Mouse (Mus musculus): ENCODE data around the gene Fancg.

Gene Fancg

GRCm38 (mm10) chr4:43033481-43033880, 23.2 kb upstream of the Fancg start:
- no peak for DNase-seq (ENCODE audit: low read depth, low spot score)

- DNase-seq (ENCODE audit: low read depth, low spot score) = no peak
These were observed 22.2 kb upstream of the Fancg start for GRCm38 (mm10) chr4:43032501-43032900.

GRCm38 (mm10) chr4:43031237-43031995, 21.1 kb upstream of the Fancg start, which contains the start of gene Stoml2:
Gene Stoml2, minus strand, starts transcription at chr4:43031710.
- DNase-seq (ENCODE audit: low read depth, low spot score) = peak; percentile 96

GRCm38 (mm10) chr4:43030780-43031230, 20.5 kb upstream of the Fancg start:
- peak; percentile 44 for DNase-seq (ENCODE audit: low read depth, low spot score)

GRCm38 (mm10) chr4:43030352-43030751, 20.0 kb upstream of the Fancg start:
- DNase-seq (ENCODE audit: low read depth, low spot score) = no peak

- DNase-seq (ENCODE audit: low read depth, low spot score) = no peak
These were observed 19.4 kb upstream of the Fancg start for GRCm38 (mm10) chr4:43029749-43030148.

- no peak for DNase-seq (ENCODE audit: low read depth, low spot score)
These were observed 18.8 kb upstream of the Fancg start for GRCm38 (mm10) chr4:43029121-43029520.

GRCm38 (mm10) chr4:43025084-43025960, 15.0 kb upstream of the Fancg start, which contains the start of gene Pigo:
Gene Pigo, minus strand, starts transcription at chr4:43025819.
- DNase-seq (ENCODE audit: low read depth, low spot score) = peak; percentile 94

GRCm38 (mm10) chr4:43024673-43025072, 14.4 kb upstream of the Fancg start:
- no peak for DNase-seq (ENCODE audit: low read depth, low spot score)

- DNase-seq (ENCODE audit: low read depth, low spot score) = peak; percentile 22
These were observed 11.0 kb upstream of the Fancg start for GRCm38 (mm10) chr4:43021341-43021740.

GRCm38 (mm10) chr4:43020876-43021275, 10.6 kb upstream of the Fancg start:
- DNase-seq (ENCODE audit: low read depth, low spot score) = no peak

GRCm38 (mm10) chr4:43019641-43020465, 9.5 kb upstream of the Fancg start:
- DNase-seq (ENCODE audit: low read depth, low spot score) = no peak

GRCm38 (mm10) chr4:43019176-43019575, 8.9 kb upstream of the Fancg start:
- no peak for DNase-seq (ENCODE audit: low read depth, low spot score)

GRCm38 (mm10) chr4:43018156-43018555, 7.8 kb upstream of the Fancg start:
- peak; percentile 50 for DNase-seq (ENCODE audit: low read depth, low spot score)

- DNase-seq (ENCODE audit: low read depth, low spot score) = no peak
These were observed 1.8 kb upstream of the Fancg start for GRCm38 (mm10) chr4:43012091-43012490.

GRCm38 (mm10) chr4:43005765-43006164, 4.5 kb downstream of the Fancg start:
- DNase-seq (ENCODE audit: low read depth, low spot score) = peak; percentile 86

- no peak for DNase-seq (ENCODE audit: low read depth, low spot score)
These were observed 5.4 kb downstream of the Fancg start for GRCm38 (mm10) chr4:43004951-43005350.

- no peak for DNase-seq (ENCODE audit: low read depth, low spot score)
These were observed 7.4 kb downstream of the Fancg start for GRCm38 (mm10) chr4:43002756-43003439.

- no peak for DNase-seq (ENCODE audit: low read depth, low spot score)
These were observed 9.0 kb downstream of the Fancg start for GRCm38 (mm10) chr4:43001272-43001671.

GRCm38 (mm10) chr4:43000141-43000986, 9.9 kb downstream of the Fancg start, which contains the start of gene Vcp:
Gene Vcp, minus strand, starts transcription at chr4:43000507.
- DNase-seq (ENCODE audit: low read depth, low spot score) = peak; percentile 99

Measured in 3T3-L1 (cell line).